Mouse (Mus musculus) myocyte (in vitro differentiated cells): ENCODE measurements around the gene Rexo1.

Experiments used
- MYOD1 ChIP-seq, 3 experiments: IDR thresholded peaks; one replicate each; pipeline ENCODE4 v1.6.1; 2011; ENCODE audit warnings: control low read depth in 2 of 3, low read depth in 2 of 3, mild to moderate bottlenecking in 2 of 3, moderate library complexity in 1 of 3; ENCODE audit not compliant: insufficient read length in 2 of 3, control insufficient read depth in 1 of 3
- MYOG ChIP-seq, 3 experiments: IDR thresholded peaks; one replicate each; pipeline ENCODE4 v1.6.1; 2011; ENCODE audit warnings: control low read depth in 2 of 3, low read depth in 2 of 3, mild to moderate bottlenecking in 2 of 3; ENCODE audit not compliant: insufficient read length in 2 of 3, control insufficient read depth in 1 of 3, insufficient read depth in 1 of 3
- POLR2A ChIP-seq: IDR thresholded peaks from one replicate; pipeline ENCODE4 v1.6.1; 2011; ENCODE audit warnings: low read depth, mild to moderate bottlenecking, control low read depth, moderate library complexity; ENCODE audit not compliant: insufficient read length
- POLR2AphosphoS2 ChIP-seq: IDR thresholded peaks from one replicate; pipeline ENCODE4 v1.6.1; 2011; ENCODE audit warnings: low read depth, control low read depth; ENCODE audit not compliant: insufficient read length
- USF1 ChIP-seq: IDR thresholded peaks from one replicate; pipeline ENCODE4 v1.6.1; 2011; ENCODE audit warnings: low read depth, mild to moderate bottlenecking, control low read depth, moderate library complexity

- no peak for TF ChIP-seq USF1
- TF ChIP-seq POLR2AphosphoS2 = no peak
- no peak for TF ChIP-seq POLR2A
- TF ChIP-seq MYOG (IDR thresholded peaks at IDR 0.05; ENCODE audit: control insufficient read depth in 1 of 3, insufficient read depth in 1 of 3, insufficient read length in 2 of 3, low read depth in 2 of 3) = no peak
- no peak for TF ChIP-seq MYOD1 (IDR thresholded peaks at IDR 0.05; ENCODE audit: control insufficient read depth in 1 of 3, insufficient read length in 2 of 3, low read depth in 2 of 3)
Measured at GRCm38 (mm10) chr10:80585581-80585980, 24.2 kb upstream of the Rexo1 start.
